Mouse (Mus musculus): ENCODE results near the gene Fkbp10.

DNA sequence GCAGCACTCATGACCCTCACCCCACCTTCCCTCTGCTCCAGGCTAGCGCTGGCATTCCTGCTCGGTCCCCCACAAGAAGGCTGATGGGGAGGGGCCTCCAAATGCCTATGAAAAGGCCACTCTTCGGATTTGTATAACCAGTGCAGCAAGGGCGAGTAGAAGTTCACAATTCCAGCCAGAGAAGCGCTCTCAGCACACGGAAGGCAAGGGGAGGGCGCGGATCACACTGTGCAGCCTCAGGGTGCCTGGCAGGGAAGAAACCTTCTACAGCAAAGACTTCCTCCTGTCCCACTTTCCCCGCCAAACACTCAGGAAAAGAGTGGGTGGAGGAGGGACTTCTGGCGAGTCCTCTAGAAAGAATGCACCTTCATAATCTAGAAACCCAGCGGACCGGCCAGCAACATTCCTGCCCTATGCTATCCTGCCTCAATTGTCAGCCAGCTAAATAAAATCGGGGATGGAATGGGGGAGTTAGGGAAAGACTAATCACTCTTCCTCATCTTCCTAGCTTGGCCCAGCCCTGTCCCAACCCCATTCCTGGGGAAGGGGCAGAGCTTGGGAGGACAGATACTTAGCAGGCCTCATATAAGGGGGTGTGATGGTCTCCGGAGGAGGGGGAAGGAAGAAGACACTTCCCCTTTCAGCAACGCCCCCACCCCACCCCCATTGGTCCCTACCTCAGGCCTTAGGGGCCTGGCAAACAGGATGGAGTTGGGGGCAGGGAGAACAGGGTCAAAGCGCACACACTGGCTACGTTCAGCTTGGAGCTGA is 19.5 kb upstream of the Fkbp10 start:
- no peak for TF ChIP-seq CTCF (IDR thresholded peaks at IDR 0.05; ENCODE audit: borderline replicate concordance, insufficient read depth, low read depth, low read length)
- TF ChIP-seq POLR2A (IDR thresholded peaks at IDR 0.05; ENCODE audit: borderline replicate concordance, insufficient read depth, low read length) = no peak; the same call in 1 of the 2 replicates

Data from cerebellum, adult 2 months (tissue).